Mouse (Mus musculus) hematopoietic stem cell, adult 5-6 weeks (primary cell): ENCODE measurements around the gene Rhd. TPM values are rescaled to one million over a fixed set of nuclear protein-coding genes. Genes with fewer than 3 reads are reported as not detected.
A peak's percentile ranks its signal among the peaks of the same experiment; 100 is the strongest.
"Not testable (repeated sequence)": the region's sequence is repeated elsewhere in the genome, so short reads cannot be mapped to it uniquely, and the experiment has no call there.

Experiments used
- ATAC-seq, 2 experiments: fragments of 125-278 bp in 1 of 2; replicated peaks in 1 of 2; 2 replicates each; pipeline ENCODE4 v1.8.0; 2016 to 2017; ENCODE audit warnings: inconsistent platforms in 2 of 2, mild to moderate bottlenecking in 2 of 2, moderate number of reproducible peaks in 2 of 2, low read depth in 1 of 2, moderate TSS enrichment in 1 of 2; ENCODE audit not compliant: low FRiP score in 2 of 2, poor library complexity in 2 of 2, severe bottlenecking in 2 of 2, insufficient read depth in 1 of 2, low TSS enrichment in 1 of 2
- total RNA-seq: library from RNA; stranded (forward); fragments of 172-1452, 232-1000 nt; gene quantifications from 2 replicates; pipeline ENCODE4 v1.2.3, GENCODE M21; 2017

Gene Rhd
- total RNA-seq, 1 experiment from 2014 or later: 34.6 TPM

- ATAC-seq: peak; percentile 39 to 69
These were observed 15.2 kb downstream of the Rhd start for GRCm38 (mm10) chr4:134879410-134879981.

- ATAC-seq: peak in 1 of 2 experiments; percentile 48; a peak in 1 of 4 replicates
These were observed 15.7 kb downstream of the Rhd start for GRCm38 (mm10) chr4:134880041-134880440.

DNA sequence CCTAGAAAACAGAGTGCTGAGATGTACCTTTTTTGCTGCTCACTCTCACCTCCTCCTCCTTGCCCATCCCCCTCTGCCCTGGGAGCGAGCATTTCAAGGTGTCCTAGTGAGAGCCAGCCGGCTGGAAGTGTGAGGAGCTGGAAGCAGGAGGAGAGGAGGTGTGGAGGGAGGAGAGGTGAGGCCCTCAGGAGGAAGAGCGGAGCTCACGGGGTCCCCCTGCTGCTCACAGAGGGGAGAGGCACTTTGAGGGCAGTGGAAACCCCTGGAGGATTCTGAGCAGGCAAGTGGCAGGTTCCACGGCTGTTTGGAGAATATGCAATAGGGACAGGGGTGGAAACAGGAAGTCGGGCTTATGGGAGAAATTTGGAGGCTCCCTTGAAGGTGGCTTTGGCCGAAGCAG is 18.9 kb downstream of the Rhd start:
- ATAC-seq: peak; percentile 40 to 59; a peak in 2 of 4 replicates

GRCm38 (mm10) chr4:134883808-134884207 is 19.5 kb downstream of the Rhd start:
- no peak for ATAC-seq

DNA sequence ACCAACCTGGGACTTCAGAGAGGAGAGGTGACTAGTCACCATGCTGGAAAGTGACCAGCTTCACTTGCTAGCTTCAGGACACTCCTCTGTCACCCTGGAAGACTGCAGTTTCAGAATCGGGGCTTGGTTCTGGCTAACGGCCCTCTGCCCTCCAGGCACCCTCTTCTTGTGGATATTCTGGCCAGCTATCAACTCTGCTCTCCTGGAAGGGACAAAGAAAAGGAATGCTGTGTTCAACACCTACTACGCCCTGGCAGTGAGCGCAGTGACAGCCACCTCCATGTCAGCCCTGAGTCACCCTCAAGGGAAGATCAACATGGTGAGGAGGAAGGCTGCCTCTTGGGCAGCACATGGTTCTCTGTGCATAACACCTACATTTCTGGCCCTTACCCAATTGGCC is 20.0 kb downstream of the Rhd start:
- no peak for ATAC-seq

DNA sequence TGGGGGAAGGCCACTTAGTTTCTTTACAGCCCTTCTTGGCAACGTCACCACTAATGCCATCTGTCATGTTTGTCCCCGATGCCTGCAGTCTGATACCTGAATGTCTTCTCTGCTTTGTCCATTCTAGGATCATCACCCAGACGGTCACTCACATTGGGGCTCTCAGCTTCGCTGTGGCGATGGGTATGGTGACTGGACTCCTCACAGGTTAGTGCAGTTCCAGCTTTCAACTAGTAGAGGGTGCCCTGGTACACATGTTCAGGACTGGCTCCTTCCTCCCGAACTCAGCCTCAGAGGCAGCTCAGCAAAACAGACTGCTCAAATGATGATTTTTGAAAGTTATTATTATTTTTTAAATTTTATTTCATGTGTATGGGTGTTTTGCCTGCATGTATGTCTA is 27.8 kb downstream of the Rhd start:
- 0 out of 4 replicates have a peak, but pooled peaks have one; percentile 42 for ATAC-seq

- ATAC-seq: no peak
These were observed 32.9 kb downstream of the Rhd start for GRCm38 (mm10) chr4:134897256-134897655.

GRCm38 (mm10) chr4:134901126-134901525 is 36.8 kb downstream of the Rhd start:
- no peak for ATAC-seq

DNA sequence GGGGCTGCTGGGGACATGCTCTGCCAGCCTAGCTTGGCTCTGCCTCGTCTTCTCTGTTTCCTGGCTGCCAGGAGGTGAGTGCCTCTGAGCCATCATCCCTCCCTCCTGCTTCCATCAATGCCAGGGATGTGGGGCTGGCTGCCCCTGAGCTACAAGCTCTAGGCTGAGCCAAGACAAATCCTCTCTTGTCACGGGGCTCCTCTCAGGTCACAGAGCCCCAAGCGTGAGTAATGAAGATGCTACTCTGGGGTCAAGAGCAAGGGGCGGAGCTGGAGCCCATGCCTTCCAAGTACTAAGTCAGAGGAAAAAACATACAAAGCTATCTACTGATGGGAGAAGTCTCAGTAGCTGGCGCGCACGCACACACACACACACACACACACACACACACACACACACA is 38.7 kb downstream of the Rhd start:
- ATAC-seq: no peak

DNA sequence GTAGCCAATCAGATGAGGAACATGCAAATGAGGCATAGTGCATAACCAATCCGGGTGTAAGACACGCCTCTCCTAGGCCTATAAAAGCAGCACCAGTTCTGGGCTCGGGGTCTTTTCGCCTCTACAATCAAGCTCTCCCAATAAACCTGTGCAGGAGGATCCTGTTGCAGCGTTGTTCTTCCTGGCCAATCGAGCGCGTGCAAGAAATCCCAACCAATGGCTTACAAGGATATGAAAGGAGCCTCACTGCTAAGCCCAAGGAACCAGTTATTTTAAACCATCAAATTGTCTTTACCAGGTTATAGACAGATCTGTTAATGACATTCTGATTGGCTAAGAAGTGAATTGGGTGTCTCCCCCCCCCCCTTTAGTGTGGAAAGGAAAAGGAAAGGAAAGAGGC is 47.1 kb downstream of the Rhd start:
- ATAC-seq: not testable (repeated sequence)

DNA sequence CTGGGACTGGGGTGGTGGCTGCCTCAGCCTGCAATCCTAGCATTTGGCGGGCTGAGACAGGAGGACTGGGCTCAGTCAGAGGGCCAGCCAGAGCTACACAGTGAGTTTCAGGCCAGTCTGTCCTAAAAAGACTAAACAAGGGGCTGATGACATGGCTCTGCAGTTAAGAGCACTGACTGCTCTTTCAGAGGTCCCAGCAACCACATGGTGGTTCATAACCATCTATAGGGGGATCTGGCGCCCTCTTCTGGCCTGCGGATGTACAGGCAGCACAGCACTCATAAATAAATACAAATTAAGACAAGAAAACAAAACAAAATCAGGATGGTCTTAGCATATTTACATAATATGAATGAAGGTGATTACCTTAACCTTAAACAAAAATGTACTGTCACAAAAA is 49.1 kb downstream of the Rhd start:
- ATAC-seq: 0 out of 4 replicates have a peak, but pooled peaks of 1 of the 2 experiments have one; percentile 48

DNA sequence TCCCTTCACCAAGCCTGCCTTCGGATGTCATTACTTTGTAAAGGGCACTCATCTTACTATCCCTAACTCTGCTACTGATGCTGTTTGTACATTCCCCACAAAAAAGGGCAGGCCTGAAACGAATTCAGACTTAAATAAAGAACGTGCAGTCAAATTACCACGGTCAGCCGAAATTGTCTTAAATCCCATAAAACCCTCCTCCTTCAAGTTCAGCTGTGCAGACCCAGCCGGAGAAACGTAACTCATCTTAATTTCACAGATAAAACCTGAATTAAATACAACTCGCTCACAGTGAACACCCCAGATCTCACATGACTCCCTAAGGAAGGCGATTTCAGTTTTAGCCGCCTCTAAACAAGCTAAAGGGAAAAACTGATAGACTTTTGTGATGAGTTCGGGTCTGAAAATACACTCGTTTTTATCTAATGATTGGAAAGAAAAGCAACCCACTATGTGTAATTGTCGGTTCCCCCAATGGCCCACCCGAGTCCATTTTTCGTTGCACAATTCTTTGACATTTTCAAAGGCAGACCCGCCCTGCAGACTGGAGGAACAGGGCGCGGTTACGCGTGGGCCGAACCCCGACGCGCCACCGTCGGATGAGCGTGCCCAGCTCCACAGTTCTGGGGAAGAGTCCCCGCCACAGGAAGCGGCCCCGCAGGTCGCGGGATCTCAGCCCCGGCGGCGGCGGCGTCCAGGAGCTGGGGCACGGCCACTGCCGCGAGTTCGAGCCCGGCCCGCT is 50.0 kb downstream of the Rhd start:
- peak; percentile 11 to 29; a peak in 1 of 4 replicates for ATAC-seq

DNA sequence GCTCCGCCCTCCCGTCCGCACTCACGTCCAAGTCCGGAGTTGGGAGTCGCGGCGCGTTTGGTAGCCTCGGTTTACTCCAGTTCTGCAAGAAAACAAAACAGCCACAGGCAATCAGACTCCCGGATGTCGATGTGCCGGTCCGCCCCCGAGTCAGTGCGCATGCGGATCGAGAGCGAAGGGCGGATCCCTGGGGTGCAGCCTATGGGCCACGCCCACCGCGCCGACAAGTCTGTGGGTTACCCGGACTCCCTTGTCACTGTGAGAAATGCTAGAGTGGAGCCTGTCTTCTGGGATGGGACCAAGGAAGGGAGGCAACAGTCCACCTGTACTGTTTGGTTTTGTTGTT is 50.5 kb downstream of the Rhd start, which contains the start of gene Tmem50a:
Tmem50a (minus strand) TSS at position 161 of the 346 bp plus-strand sequence.
- ATAC-seq: peak; percentile 89 to 92

DNA sequence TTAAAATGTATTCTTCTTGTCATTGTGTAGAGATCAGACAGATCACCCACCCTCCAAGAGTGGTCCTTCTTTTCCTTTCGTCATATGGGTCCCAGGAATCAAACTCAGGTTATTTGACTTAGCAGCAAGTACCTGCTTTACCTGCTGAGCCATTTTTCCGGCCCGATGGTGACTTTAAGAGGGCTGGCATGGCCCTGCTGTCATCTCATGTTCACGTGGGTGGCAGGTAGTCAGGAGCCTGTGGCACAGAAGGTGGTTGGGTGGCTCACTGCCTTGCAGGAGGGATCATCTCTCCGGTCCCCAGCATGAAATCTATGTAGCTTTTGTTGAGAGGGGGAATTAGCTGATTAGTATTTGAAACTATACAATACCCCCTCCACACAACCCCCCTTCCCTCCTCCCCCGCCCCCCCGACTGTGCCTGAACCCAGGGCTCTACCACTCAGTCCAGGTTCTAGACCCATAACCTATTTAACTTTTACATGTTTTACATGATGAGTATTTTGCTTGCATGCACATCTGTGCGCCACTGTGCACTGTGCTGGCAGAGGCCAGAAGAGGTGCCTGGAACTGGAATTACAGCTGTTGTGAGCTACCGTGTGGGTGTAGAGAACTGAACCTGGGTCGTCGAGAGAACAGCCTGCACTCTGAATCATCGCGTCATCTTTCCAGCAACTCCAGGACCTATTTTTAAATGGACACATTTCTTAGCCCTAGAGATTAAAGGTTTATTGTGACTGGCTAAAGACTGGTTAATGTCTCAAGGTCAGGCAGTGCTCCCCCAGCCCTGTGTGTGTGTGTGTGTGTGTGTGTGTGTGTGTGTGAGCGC is 51.1 kb downstream of the Rhd start:
- no peak for ATAC-seq

- ATAC-seq: no peak
These were observed 52.9 kb downstream of the Rhd start for GRCm38 (mm10) chr4:134917194-134917593.

DNA sequence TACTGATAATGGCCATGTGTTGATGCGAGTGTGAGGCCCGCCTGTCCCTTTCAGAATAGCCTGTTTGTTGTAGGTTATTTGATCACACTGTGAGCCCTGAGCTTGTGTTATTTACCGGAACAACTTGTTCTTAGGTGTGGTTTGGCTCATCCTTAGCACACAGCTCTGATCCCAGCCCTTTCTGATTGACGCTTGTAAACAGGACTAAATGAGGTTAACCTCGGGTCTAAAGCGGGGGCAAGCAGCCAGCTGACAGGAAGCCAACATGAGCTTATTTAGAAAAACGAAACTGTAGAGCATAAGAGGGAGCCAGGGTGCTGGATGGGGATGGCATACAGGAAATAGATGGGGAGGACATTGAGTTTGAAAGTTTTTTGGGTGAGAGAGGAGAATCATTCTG is 54.0 kb downstream of the Rhd start:
- ATAC-seq: peak in 1 of 2 experiments; percentile 7; a peak in 1 of 4 replicates

DNA sequence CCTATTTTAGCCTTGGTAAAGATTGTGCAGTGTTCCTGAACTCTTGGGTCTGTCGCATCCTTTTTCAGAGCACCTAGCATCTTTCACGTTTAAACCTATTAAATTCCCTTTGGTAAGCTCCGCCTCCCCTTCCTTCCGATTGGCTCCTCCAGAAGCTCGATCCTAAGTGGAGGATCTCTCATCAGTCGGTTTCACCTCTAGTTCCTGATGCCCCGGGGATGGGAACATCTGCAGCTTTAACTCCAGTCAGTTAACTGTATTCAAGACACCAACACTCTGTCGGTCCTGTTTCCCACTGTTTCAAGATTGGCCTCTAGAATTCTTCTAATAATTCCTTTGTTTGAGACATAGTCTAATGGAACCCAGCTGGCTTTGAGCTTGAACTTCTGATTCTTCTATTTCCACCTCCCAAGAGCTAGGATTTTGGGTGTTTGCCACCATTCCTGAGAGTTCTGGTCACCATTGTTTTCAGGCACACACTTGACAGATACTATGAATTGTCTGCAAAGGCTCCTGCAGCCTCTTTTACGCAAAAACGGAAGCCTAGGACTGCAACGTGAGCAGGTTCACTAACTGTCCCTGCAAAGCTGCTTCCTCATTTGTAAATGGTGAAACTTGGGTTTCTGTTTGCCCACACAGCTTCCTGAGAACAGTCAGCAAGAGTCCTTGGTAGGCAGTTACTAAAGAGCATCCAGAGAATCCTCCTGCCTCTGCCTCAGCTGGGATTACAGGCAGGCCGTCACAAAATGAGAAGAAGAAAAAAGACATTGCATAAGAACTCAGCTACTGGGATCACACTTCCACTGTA is 55.6 kb downstream of the Rhd start:
- peak; percentile 37 to 46 for ATAC-seq
